Mouse (Mus musculus) ES-E14 (cell line): ENCODE measurements at regions not wholly inside any gene's neighbourhood (a gene's known extent, or its start where the extent isn't known, plus 50 kb on each side); places are given as distances from the start of the nearest gene placed in this dataset.
"Not testable (repeated sequence)": the region's sequence is repeated elsewhere in the genome, so short reads cannot be mapped to it uniquely, and the experiment has no call there.

ENCODE experiments used
- DNase-seq: peaks from one replicate; pipeline ENCODE4 v3.0.0-alpha.2; 2013; ENCODE audit warnings: low read depth, low spot score
- H3K27ac ChIP-seq: 2 replicates; pipeline ENCODE4 v1.5.1; 2012; ENCODE audit warnings: low read depth, mild to moderate bottlenecking, low read length, moderate library complexity, mixed read lengths; ENCODE audit not compliant: poor library complexity, insufficient read depth, severe bottlenecking
- H3K36me3 ChIP-seq: 2 replicates; pipeline ENCODE4 v1.6.1; 2012; ENCODE audit warnings: mild to moderate bottlenecking, low read length, moderate library complexity, mixed read lengths; ENCODE audit not compliant: control insufficient read depth, poor library complexity, insufficient read depth, severe bottlenecking
- H3K4me1 ChIP-seq, 2 experiments: fragments of 150-350 bp in 1 of 2; sonication (generic) in 1 of 2; 2 replicates each; pipeline ENCODE4 v1.6.1; 2012; ENCODE audit warnings: low read length in 2 of 2, mild to moderate bottlenecking in 1 of 2, mixed read lengths in 1 of 2; ENCODE audit not compliant: control insufficient read depth in 2 of 2, insufficient read depth in 2 of 2, poor library complexity in 1 of 2
- H3K4me3 ChIP-seq, 2 experiments: fragments of 150-350 bp in 1 of 2; sonication (generic) in 1 of 2; 2 replicates each; pipeline ENCODE4 v1.5.1; 2012; ENCODE audit warnings: low read length in 2 of 2, low read depth in 1 of 2, mild to moderate bottlenecking in 1 of 2, mixed read lengths in 1 of 2; ENCODE audit not compliant: insufficient read depth in 1 of 2, poor library complexity in 1 of 2, severe bottlenecking in 1 of 2
- H3K9ac ChIP-seq: 2 replicates; pipeline ENCODE4 v1.6.1; 2012; ENCODE audit warnings: low read depth, mild to moderate bottlenecking, low read length, mixed read lengths; ENCODE audit not compliant: poor library complexity, insufficient read depth, severe bottlenecking
- H3K9me3 ChIP-seq: fragments of 150-350 bp; sonication (generic); 2 replicates; pipeline ENCODE4 v1.6.1; 2012; ENCODE audit warnings: low read depth, mild to moderate bottlenecking, low read length; ENCODE audit not compliant: control insufficient read depth, insufficient read depth
- CHD2 ChIP-seq: IDR thresholded peaks from 2 replicates; pipeline ENCODE4 v1.6.1; 2014; ENCODE audit warnings: mild to moderate bottlenecking, low read depth, low read length, inconsistent platforms
- HCFC1 ChIP-seq: IDR thresholded peaks from 2 replicates; pipeline ENCODE4 v1.6.1; 2012; ENCODE audit warnings: low read length, inconsistent platforms, borderline replicate concordance; ENCODE audit not compliant: insufficient read depth
- MAFK ChIP-seq: IDR thresholded peaks from 2 replicates; pipeline ENCODE4 v1.6.1; 2014; ENCODE audit warnings: mild to moderate bottlenecking, low read depth, low read length, inconsistent platforms; ENCODE audit not compliant: insufficient read depth
- ZC3H11A ChIP-seq: IDR thresholded peaks from 2 replicates; pipeline ENCODE4 v1.6.1; 2012; ENCODE audit warnings: low read depth, mild to moderate bottlenecking, inconsistent platforms, low read length, borderline replicate concordance
- ZNF384 ChIP-seq: IDR thresholded peaks from 2 replicates; pipeline ENCODE4 v1.6.1; 2012; ENCODE audit warnings: low read depth, low read length, inconsistent platforms
- in situ Hi-C, 2 experiments: fragments of 600-800 bp; cut with MboI; formaldehyde crosslinking; loops; one replicate each; pipeline ENCODE4 v1.15.1; 2025; ENCODE audit warnings: low sequenced_read_pairs in 2 of 2, inconsistent platforms in 1 of 2; ENCODE audit not compliant: unreplicated experiment in 2 of 2

- in situ Hi-C loops, result no loop called here
- Histone ChIP-seq H3K4me1 (no peaks in the 10 kb centered on the region), H3K9me3 (no peaks in the 10 kb centered on the region), H3K9ac (no peak overlapping the region), H3K27ac (no peak overlapping the region), H3K4me3 (no peak overlapping the region), H3K36me3 (no peaks in the 10 kb centered on the region)
- no peak for TF ChIP-seq CHD2
- no peak for TF ChIP-seq ZC3H11A
- no peak for TF ChIP-seq ZNF384
- no peak for TF ChIP-seq MAFK
- no peak for TF ChIP-seq HCFC1
- no peak for DNase-seq
Measured at GRCm38 (mm10) chr14:40561886-40562285, 331.2 kb downstream of the Sh2d4b start.

GRCm38 (mm10) chr14:40546421-40546820, 346.6 kb downstream of the Sh2d4b start:
- in situ Hi-C loops, H3K27ac ChIP-seq, H3K9me3 ChIP-seq, H3K4me1 ChIP-seq, H3K36me3 ChIP-seq, H3K4me3 ChIP-seq, H3K9ac ChIP-seq: not testable (repeated sequence)
- peak; percentile 31 for DNase-seq

GRCm38 (mm10) chr14:40533031-40533430, 360.0 kb downstream of the Sh2d4b start:
- no peaks in the 10 kb centered on the region for H3K9me3 ChIP-seq
- no peak for DNase-seq
- in situ Hi-C loops, result no loop called here
- no peaks in the 10 kb centered on the region for H3K36me3 ChIP-seq
- no peaks in the 10 kb centered on the region for H3K4me1 ChIP-seq
- H3K9ac ChIP-seq, result no peak overlapping the region
- TF ChIP-seq HCFC1, result no peak
- TF ChIP-seq ZC3H11A, result no peak
- TF ChIP-seq ZNF384, result no peak
- no peak for TF ChIP-seq CHD2
- no peak for TF ChIP-seq MAFK
- no peak overlapping the region for H3K27ac ChIP-seq
- no peak overlapping the region for H3K4me3 ChIP-seq

GRCm38 (mm10) chr14:40514679-40515078, 378.4 kb downstream of the Sh2d4b start:
- DNase-seq, result no peak
- Histone ChIP-seq H3K27ac (no peak overlapping the region), H3K36me3 (no peaks in the 10 kb centered on the region), H3K9ac (no peak overlapping the region), H3K9me3 (no peaks in the 10 kb centered on the region), H3K4me3 (no peak overlapping the region), H3K4me1 (no peaks in the 10 kb centered on the region)
- in situ Hi-C loops, result no loop called here
- TF ChIP-seq HCFC1, result no peak
- no peak for TF ChIP-seq ZC3H11A
- no peak for TF ChIP-seq ZNF384
- no peak for TF ChIP-seq MAFK
- no peak for TF ChIP-seq CHD2
